Mouse (Mus musculus): ENCODE results near the gene Wdsub1. TPM values are rescaled to one million over a fixed set of nuclear protein-coding genes. Genes with fewer than 3 reads are reported as not detected.

Wdsub1 gene
- polyA plus RNA-seq, 1 experiment from 2014 or later: 8.2 TPM

GRCm38 (mm10) chr2:59838825-59839224, 43.6 kb downstream of the Wdsub1 start:
- Histone ChIP-seq H3K9me3 (replicated peaks; ENCODE audit: control insufficient read depth, low read length) (no peaks in the 10 kb centered on the region), H3K27me3 (ENCODE audit: control insufficient read depth, insufficient read depth, low read depth, low read length) (no peaks in the 10 kb centered on the region), H3K27ac (ENCODE audit: low read length) (no peak overlapping the region), H3K36me3 (ENCODE audit: control insufficient read depth, insufficient read depth) (peaks cover 4% of the 10 kb centered on the region; the same call in 1 of the 2 replicates), H3K4me2 (ENCODE audit: low read depth, low read length) (no peak overlapping the region), H3K4me3 (ENCODE audit: low read depth, low read length) (no peak overlapping the region), H3K9ac (ENCODE audit: low read depth, low read length) (no peak overlapping the region), H3K4me1 (ENCODE audit: control insufficient read depth, low read depth, low read length) (peaks cover 3% of the 10 kb centered on the region; the same call in 1 of the 2 replicates)
- 47% methylated on average over 8 of the region's 8 CpGs for WGBS (ENCODE audit: insufficient replicate concordance)
- no peak for ATAC-seq (ENCODE audit: low read depth)

DNA sequence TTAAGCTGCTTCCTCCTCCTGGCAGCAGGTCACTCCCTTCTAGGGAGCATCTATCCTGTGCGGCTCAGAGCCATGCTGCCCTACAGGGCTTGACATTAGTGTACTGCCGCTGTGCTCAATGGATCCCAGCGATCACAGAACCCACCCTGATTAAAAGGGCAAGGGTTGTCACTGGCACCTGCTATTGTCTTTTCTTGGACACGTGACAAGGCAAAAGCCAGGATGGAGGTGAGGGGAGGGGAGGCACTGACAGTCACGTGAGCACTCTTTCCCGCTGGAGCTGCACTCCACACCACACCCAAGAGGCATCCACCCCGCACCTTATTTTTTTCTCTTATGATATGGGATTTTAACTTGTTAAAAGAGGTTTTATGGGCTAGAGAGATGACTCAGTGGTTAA, 50.6 kb downstream of the Wdsub1 start:
- no peaks in the 10 kb centered on the region for H3K4me1 ChIP-seq (ENCODE audit: control insufficient read depth, low read depth, low read length)
- no peaks in the 10 kb centered on the region; the same call in 1 of the 2 replicates for H3K36me3 ChIP-seq (ENCODE audit: control insufficient read depth, insufficient read depth)
- no peak overlapping the region for H3K4me2 ChIP-seq (ENCODE audit: low read depth, low read length)
- ATAC-seq (ENCODE audit: low read depth): no peak
- no peaks in the 10 kb centered on the region for H3K9me3 ChIP-seq (replicated peaks; ENCODE audit: control insufficient read depth, low read length)
- 72% methylated on average over 7 of the region's 7 CpGs for WGBS (ENCODE audit: insufficient replicate concordance)
- no peak overlapping the region for H3K4me3 ChIP-seq (ENCODE audit: low read depth, low read length)
- no peak overlapping the region for H3K9ac ChIP-seq (ENCODE audit: low read depth, low read length)
- no peaks in the 10 kb centered on the region for H3K27me3 ChIP-seq (ENCODE audit: control insufficient read depth, insufficient read depth, low read depth, low read length)
- H3K27ac ChIP-seq (ENCODE audit: low read length): no peak overlapping the region

- Histone ChIP-seq H3K9ac (ENCODE audit: low read depth, low read length) (no peak overlapping the region), H3K36me3 (ENCODE audit: control insufficient read depth, insufficient read depth) (no peaks in the 10 kb centered on the region; the same call in 1 of the 2 replicates), H3K9me3 (replicated peaks; ENCODE audit: control insufficient read depth, low read length) (no peaks in the 10 kb centered on the region), H3K27me3 (ENCODE audit: control insufficient read depth, insufficient read depth, low read depth, low read length) (no peaks in the 10 kb centered on the region), H3K4me1 (ENCODE audit: control insufficient read depth, low read depth, low read length) (no peaks in the 10 kb centered on the region), H3K4me3 (ENCODE audit: low read depth, low read length) (no peak overlapping the region), H3K4me2 (ENCODE audit: low read depth, low read length) (no peak overlapping the region), H3K27ac (ENCODE audit: low read length) (no peak overlapping the region)
- no peak for ATAC-seq (ENCODE audit: low read depth)
- 55% methylated on average over 5 of the region's 5 CpGs for WGBS (ENCODE audit: insufficient replicate concordance)
Measured at GRCm38 (mm10) chr2:59830940-59831339, 51.5 kb downstream of the Wdsub1 start.

DNA sequence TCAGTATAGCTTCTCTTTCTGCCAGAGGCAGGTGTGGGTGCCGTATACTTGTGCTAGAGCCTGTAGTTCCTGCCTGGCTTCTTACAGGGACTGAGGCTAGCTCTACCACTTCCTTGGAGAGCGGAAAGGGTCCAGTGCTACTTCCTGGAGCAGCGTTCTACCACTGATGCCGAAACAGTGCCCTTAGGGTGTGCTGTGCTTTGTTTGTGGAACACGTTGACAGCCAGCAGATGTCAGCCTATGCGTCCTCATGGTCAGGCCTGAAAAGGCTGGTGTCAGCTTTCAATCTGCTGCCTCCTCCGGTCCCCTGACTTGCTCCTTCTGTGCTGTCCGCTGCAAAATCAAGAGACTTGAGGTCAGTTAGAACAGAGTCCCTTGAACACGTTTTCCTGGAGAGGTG, 52.2 kb downstream of the Wdsub1 start:
- H3K4me1 ChIP-seq (ENCODE audit: control insufficient read depth, low read depth, low read length): no peaks in the 10 kb centered on the region
- no peak for ATAC-seq (ENCODE audit: low read depth)
- H3K9me3 ChIP-seq (replicated peaks; ENCODE audit: control insufficient read depth, low read length): no peaks in the 10 kb centered on the region
- no peak overlapping the region for H3K4me3 ChIP-seq (ENCODE audit: low read depth, low read length)
- no peak overlapping the region for H3K27ac ChIP-seq (ENCODE audit: low read length)
- no peak overlapping the region for H3K4me2 ChIP-seq (ENCODE audit: low read depth, low read length)
- no peak overlapping the region for H3K9ac ChIP-seq (ENCODE audit: low read depth, low read length)
- no peaks in the 10 kb centered on the region for H3K36me3 ChIP-seq (ENCODE audit: control insufficient read depth, insufficient read depth)
- WGBS (ENCODE audit: insufficient replicate concordance): 36% methylated on average over 9 of the region's 9 CpGs
- no peaks in the 10 kb centered on the region for H3K27me3 ChIP-seq (ENCODE audit: control insufficient read depth, insufficient read depth, low read depth, low read length)

DNA sequence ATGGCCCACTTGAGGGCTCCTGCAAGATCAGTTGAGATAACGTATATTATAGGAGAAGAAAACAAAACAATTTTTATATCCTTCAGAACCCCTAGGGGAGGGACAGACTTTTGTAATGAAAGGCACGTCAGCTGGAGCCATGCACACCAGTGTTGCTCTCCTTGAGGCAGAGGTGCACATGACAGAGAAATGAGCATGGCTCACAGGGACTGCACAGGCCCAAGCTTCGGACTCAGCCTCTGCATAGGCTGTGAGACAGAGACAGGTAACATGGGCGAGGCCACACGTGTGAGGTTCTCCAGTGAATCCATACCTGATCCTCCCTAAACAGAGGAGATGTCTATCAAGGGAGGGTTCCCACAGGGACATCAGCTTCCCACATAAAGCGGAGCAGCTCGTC, 52.7 kb downstream of the Wdsub1 start:
- H3K4me3 ChIP-seq (ENCODE audit: low read depth, low read length): no peak overlapping the region
- 70% methylated on average over 7 of the region's 7 CpGs for WGBS (ENCODE audit: insufficient replicate concordance)
- no peaks in the 10 kb centered on the region for H3K36me3 ChIP-seq (ENCODE audit: control insufficient read depth, insufficient read depth)
- no peak for ATAC-seq (ENCODE audit: low read depth)
- H3K9me3 ChIP-seq (replicated peaks; ENCODE audit: control insufficient read depth, low read length): no peaks in the 10 kb centered on the region
- H3K4me2 ChIP-seq (ENCODE audit: low read depth, low read length): no peak overlapping the region
- no peak overlapping the region for H3K27ac ChIP-seq (ENCODE audit: low read length)
- H3K27me3 ChIP-seq (ENCODE audit: control insufficient read depth, insufficient read depth, low read depth, low read length): no peaks in the 10 kb centered on the region
- H3K9ac ChIP-seq (ENCODE audit: low read depth, low read length): no peak overlapping the region
- no peaks in the 10 kb centered on the region for H3K4me1 ChIP-seq (ENCODE audit: control insufficient read depth, low read depth, low read length)

GRCm38 (mm10) chr2:59828777-59829508, 53.4 kb downstream of the Wdsub1 start:
- ATAC-seq (ENCODE audit: low read depth): no peak
- H3K4me2 ChIP-seq (ENCODE audit: low read depth, low read length): no peak overlapping the region

GRCm38 (mm10) chr2:59828103-59828655, 54.2 kb downstream of the Wdsub1 start:
- no peak overlapping the region for H3K9ac ChIP-seq (ENCODE audit: low read depth, low read length)
- no peaks in the 10 kb centered on the region for H3K4me1 ChIP-seq (ENCODE audit: control insufficient read depth, low read depth, low read length)
- no peaks in the 10 kb centered on the region for H3K9me3 ChIP-seq (replicated peaks; ENCODE audit: control insufficient read depth, low read length)
- 68% methylated on average over 11 of the region's 11 CpGs for WGBS (ENCODE audit: insufficient replicate concordance)
- H3K4me3 ChIP-seq (ENCODE audit: low read depth, low read length): no peak overlapping the region
- ATAC-seq (ENCODE audit: low read depth): no peak
- H3K4me2 ChIP-seq (ENCODE audit: low read depth, low read length): no peak overlapping the region
- no peaks in the 10 kb centered on the region for H3K36me3 ChIP-seq (ENCODE audit: control insufficient read depth, insufficient read depth)
- H3K27ac ChIP-seq (ENCODE audit: low read length): no peak overlapping the region
- H3K27me3 ChIP-seq (ENCODE audit: control insufficient read depth, insufficient read depth, low read depth, low read length): no peaks in the 10 kb centered on the region

More at GRCm38 (mm10) chr2:59828777-59829508, 53.4 kb downstream of the Wdsub1 start:
- H3K36me3 ChIP-seq (ENCODE audit: control insufficient read depth, insufficient read depth): no peaks in the 10 kb centered on the region
- no peaks in the 10 kb centered on the region for H3K9me3 ChIP-seq (replicated peaks; ENCODE audit: control insufficient read depth, low read length)
- no peak overlapping the region for H3K27ac ChIP-seq (ENCODE audit: low read length)
- H3K4me3 ChIP-seq (ENCODE audit: low read depth, low read length): no peak overlapping the region
- 26% methylated on average over 14 of the region's 14 CpGs for WGBS (ENCODE audit: insufficient replicate concordance)
- no peaks in the 10 kb centered on the region for H3K27me3 ChIP-seq (ENCODE audit: control insufficient read depth, insufficient read depth, low read depth, low read length)
- no peaks in the 10 kb centered on the region for H3K4me1 ChIP-seq (ENCODE audit: control insufficient read depth, low read depth, low read length)
- H3K9ac ChIP-seq (ENCODE audit: low read depth, low read length): no peak overlapping the region

- H3K27me3 ChIP-seq (ENCODE audit: control insufficient read depth, insufficient read depth, low read depth, low read length): no peaks in the 10 kb centered on the region
- H3K4me1 ChIP-seq (ENCODE audit: control insufficient read depth, low read depth, low read length): no peaks in the 10 kb centered on the region
- no peak overlapping the region for H3K9ac ChIP-seq (ENCODE audit: low read depth, low read length)
- no peak overlapping the region for H3K4me2 ChIP-seq (ENCODE audit: low read depth, low read length)
- no peak overlapping the region for H3K4me3 ChIP-seq (ENCODE audit: low read depth, low read length)
- no peaks in the 10 kb centered on the region for H3K36me3 ChIP-seq (ENCODE audit: control insufficient read depth, insufficient read depth)
- H3K9me3 ChIP-seq (replicated peaks; ENCODE audit: control insufficient read depth, low read length): no peaks in the 10 kb centered on the region
- ATAC-seq (ENCODE audit: low read depth): no peak
- 67% methylated on average over 4 of the region's 4 CpGs for WGBS (ENCODE audit: insufficient replicate concordance)
- H3K27ac ChIP-seq (ENCODE audit: low read length): no peak overlapping the region
Measured at GRCm38 (mm10) chr2:59825380-59825779, 57.0 kb downstream of the Wdsub1 start.

DNA sequence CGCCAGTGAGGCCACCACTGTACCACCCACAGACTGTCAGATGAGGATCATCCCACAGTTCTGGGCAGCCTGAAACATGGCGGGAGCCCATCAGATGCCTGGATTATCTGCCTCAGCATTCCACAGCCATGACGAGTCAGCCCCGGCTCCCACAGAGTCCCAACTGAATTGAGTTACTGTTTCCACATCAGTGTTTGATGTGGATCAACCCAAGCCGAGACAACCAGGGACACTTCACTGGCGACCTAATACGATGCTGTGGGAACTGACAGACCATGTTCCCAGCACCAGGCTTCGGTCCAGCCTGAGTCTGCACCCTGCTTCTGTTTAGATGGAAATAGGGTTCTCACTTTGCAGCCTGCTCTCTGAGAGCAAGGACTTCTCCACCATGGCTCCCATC, 58.1 kb downstream of the Wdsub1 start:
- no peaks in the 10 kb centered on the region for H3K27me3 ChIP-seq (ENCODE audit: control insufficient read depth, insufficient read depth, low read depth, low read length)
- no peaks in the 10 kb centered on the region for H3K9me3 ChIP-seq (replicated peaks; ENCODE audit: control insufficient read depth, low read length)
- H3K4me1 ChIP-seq (ENCODE audit: control insufficient read depth, low read depth, low read length): no peaks in the 10 kb centered on the region
- 55% methylated on average over 8 of the region's 8 CpGs for WGBS (ENCODE audit: insufficient replicate concordance)
- no peaks in the 10 kb centered on the region for H3K36me3 ChIP-seq (ENCODE audit: control insufficient read depth, insufficient read depth)
- H3K4me2 ChIP-seq (ENCODE audit: low read depth, low read length): no peak overlapping the region
- H3K4me3 ChIP-seq (ENCODE audit: low read depth, low read length): no peak overlapping the region
- ATAC-seq (ENCODE audit: low read depth): no peak
- H3K27ac ChIP-seq (ENCODE audit: low read length): no peak overlapping the region
- H3K9ac ChIP-seq (ENCODE audit: low read depth, low read length): no peak overlapping the region

Measured in liver, embryonic 16.5 days (tissue).